Mouse (Mus musculus) NIH3T3 (cell line): ENCODE results near the gene Atg10.

Experiments used
- DNase-seq: peaks from one replicate; pipeline ENCODE4 v3.0.0-alpha.2; 2012; ENCODE audit warnings: low read depth

Atg10 gene

GRCm38 (mm10) chr13:91118156-91118555, 105.6 kb downstream of the Atg10 start:
- peak; percentile 51 for DNase-seq

- DNase-seq = no peak
Measured at GRCm38 (mm10) chr13:91114880-91115279, 108.9 kb downstream of the Atg10 start.

- DNase-seq = no peak
Measured at GRCm38 (mm10) chr13:91107308-91107946, 116.3 kb downstream of the Atg10 start.

GRCm38 (mm10) chr13:91102238-91102637, 121.5 kb downstream of the Atg10 start:
- DNase-seq = peak; percentile 18

GRCm38 (mm10) chr13:91100417-91100816, 123.4 kb downstream of the Atg10 start:
- DNase-seq = no peak

- DNase-seq = no peak
Measured at GRCm38 (mm10) chr13:91094851-91095250, 128.9 kb downstream of the Atg10 start.

- DNase-seq = no peak
Measured at GRCm38 (mm10) chr13:91094196-91094595, 129.6 kb downstream of the Atg10 start.

- DNase-seq = peak; percentile 12
Measured at GRCm38 (mm10) chr13:91093610-91094009, 130.2 kb downstream of the Atg10 start.

GRCm38 (mm10) chr13:91093162-91093561, 130.6 kb downstream of the Atg10 start:
- DNase-seq = peak; percentile 71

GRCm38 (mm10) chr13:91091731-91092190, 132.0 kb downstream of the Atg10 start:
- no peak for DNase-seq

- no peak for DNase-seq
Measured at GRCm38 (mm10) chr13:91090861-91091730, 132.7 kb downstream of the Atg10 start.

- peak; percentile 2 for DNase-seq
Measured at GRCm38 (mm10) chr13:91086361-91086900, 137.3 kb downstream of the Atg10 start.

GRCm38 (mm10) chr13:91072351-91072750, 151.4 kb downstream of the Atg10 start:
- DNase-seq = no peak

GRCm38 (mm10) chr13:91060871-91061270, 162.9 kb downstream of the Atg10 start:
- DNase-seq = no peak

- DNase-seq = no peak
Measured at GRCm38 (mm10) chr13:91048171-91048570, 175.6 kb downstream of the Atg10 start.

GRCm38 (mm10) chr13:91046851-91047250, 176.9 kb downstream of the Atg10 start:
- DNase-seq = no peak

- DNase-seq = peak; percentile 65
Measured at GRCm38 (mm10) chr13:91041236-91041635, 182.5 kb downstream of the Atg10 start.

- peak; percentile 78 for DNase-seq
Measured at GRCm38 (mm10) chr13:91040421-91040820, 183.3 kb downstream of the Atg10 start.

- peak; percentile 52 for DNase-seq
Measured at GRCm38 (mm10) chr13:91039201-91039807, 184.5 kb downstream of the Atg10 start.

- peak; percentile 2 for DNase-seq
Measured at GRCm38 (mm10) chr13:91038636-91039035, 185.1 kb downstream of the Atg10 start.

GRCm38 (mm10) chr13:91038034-91038433, 185.7 kb downstream of the Atg10 start:
- DNase-seq = peak; percentile 25

GRCm38 (mm10) chr13:91037405-91037804, 186.4 kb downstream of the Atg10 start:
- DNase-seq = no peak
